Mouse (Mus musculus): ENCODE results near the gene Olfr907.

GRCm38 (mm10) chr9:38495501-38495900, at the start of gene Olfr907:
- TF ChIP-seq GATA1 (IDR thresholded peaks at IDR 0.05; ENCODE audit: borderline replicate concordance, low read length), result no peak
- TF ChIP-seq FLI1 (IDR thresholded peaks at IDR 0.05; ENCODE audit: low read length), result no peak

All from megakaryocyte, embryonic 14.5 days (primary cell).